Mouse (Mus musculus): Measurements from ENCODE around the gene 4932414N04Rik.
"Not testable (repeated sequence)": the region's sequence is repeated elsewhere in the genome, so short reads cannot be mapped to it uniquely, and the experiment has no call there.

The 4932414N04Rik gene

DNA sequence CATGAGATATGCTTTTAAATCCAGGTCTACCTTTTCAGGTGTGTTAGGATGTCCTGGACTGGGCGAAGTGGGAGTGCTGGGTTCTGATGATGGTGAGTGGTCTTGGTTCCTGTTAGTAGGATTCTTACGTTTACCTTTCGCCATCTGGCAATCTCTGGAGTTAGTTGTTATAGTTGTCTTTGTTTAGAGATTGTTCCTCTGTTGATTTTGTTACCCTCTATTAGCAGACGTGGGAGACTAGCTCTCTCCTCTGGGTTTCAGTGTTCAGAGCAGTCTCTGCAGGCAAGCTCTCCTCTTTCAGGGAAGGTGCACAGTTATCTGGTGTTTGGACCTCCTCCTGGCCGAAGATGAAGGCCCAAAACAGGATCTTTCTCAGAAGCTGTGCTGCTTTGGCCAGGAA, at the start of gene 4932414N04Rik:
Gene 4932414N04Rik (plus strand): TSS at position 301 of the 400 bp plus-strand sequence.
- not testable (repeated sequence) for DNase-seq (ENCODE audit: low read depth)

DNA sequence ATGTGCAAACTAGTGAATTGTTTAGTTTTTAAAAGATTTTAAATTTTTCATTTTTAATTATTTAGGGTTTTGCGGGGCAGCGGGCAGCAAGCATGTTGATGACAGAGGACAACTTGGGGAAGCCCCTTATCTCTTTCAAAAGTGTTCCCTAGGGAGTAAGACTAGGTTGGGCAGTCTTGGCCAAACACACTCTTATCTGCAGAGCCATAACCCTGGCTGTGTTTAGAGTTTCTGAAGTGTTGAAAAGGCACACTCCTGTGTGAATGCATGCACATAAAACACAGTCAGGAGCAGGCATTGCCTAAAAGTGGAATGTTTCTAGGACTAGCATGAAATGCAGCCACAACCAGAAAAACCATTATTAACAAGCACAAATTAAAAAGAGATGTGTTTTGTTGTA, 75.9 kb downstream of the 4932414N04Rik start:
- DNase-seq (ENCODE audit: low read depth) = no peak

DNA sequence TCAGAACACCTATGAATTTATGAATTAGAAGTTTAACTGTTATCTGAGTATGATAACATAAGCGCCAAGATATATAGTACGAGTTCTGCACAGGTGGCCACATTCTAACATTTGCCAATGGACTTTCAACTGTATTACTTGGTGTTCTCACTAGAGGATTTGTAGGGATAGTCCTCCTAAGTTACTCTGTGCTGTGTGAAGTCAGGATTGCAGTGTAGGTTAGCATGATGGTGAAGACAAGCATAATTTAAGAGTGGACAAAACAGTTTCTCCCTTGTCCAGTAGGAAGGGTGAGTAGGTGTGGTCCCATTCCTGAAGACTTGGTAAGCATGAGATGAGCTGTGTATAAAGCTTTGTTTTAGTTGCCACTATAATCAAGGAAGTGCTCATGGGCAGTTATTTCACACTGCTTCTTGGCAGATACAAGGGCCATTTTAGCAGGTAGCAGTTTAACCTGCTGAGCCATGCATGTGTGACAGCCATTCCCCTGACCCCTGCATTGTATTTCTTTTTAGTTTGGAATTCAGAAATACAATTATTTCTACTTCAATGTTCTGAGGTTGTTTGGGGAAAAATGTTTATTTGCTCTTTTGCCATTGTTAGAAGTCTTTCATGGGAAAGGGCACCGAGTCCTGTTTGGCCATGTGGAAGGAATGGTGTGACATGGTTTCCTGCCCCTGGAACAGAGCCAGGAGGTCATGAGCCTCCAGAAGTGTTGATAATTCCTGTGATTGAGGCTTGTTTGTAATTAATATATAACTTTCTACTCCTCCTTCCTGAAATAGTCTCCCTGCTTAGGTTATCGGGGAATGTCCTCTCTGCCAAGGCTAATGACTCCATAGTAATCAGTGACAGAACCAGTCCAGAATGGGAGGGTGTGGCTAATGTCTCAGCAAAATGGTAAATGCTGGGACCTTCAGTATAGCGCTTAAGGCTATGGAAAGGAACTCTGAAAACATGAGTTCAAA, 83.8 kb downstream of the 4932414N04Rik start:
- DNase-seq (ENCODE audit: low read depth) = no peak

DNA sequence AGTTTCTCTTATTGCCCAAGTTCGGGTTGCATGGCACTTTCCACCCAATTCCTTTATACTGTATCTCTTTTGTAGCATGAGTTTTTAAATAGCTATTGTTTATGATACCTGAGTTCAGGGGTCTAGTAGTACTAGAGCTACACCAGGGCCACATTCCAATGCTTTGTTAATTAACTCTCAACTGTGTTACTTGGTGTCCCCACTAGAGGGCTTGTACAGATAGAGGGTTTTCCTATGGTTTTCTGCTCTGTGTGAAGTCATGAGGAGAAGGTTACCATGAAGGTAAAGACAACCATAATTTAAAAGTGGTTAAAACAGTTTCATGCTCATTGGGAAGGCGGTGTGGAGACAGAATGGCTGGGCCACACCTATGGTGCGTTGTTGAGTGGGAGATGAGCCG, 88.3 kb downstream of the 4932414N04Rik start:
- peak; percentile 26 for DNase-seq (ENCODE audit: low read depth)

DNA sequence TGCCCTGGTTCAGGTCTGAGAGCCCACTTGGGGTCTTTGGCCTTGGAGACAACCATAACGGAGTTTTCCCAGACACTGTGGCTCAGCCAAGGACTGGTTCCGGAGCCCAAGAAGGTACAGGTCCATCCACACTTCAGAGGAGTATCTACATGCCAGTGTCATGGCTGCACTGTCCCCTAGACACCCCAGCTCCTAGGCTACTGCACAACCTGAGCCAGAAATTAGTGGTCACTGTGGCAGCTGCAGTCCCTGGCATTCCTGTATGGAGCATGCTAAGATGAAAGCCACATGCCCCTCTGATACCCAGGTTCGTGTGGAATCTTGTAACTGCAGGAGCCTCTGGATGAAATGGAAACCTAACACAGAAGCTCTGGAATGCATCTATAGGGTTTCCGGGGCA, 99.9 kb downstream of the 4932414N04Rik start:
- DNase-seq (ENCODE audit: low read depth) = no peak

DNA sequence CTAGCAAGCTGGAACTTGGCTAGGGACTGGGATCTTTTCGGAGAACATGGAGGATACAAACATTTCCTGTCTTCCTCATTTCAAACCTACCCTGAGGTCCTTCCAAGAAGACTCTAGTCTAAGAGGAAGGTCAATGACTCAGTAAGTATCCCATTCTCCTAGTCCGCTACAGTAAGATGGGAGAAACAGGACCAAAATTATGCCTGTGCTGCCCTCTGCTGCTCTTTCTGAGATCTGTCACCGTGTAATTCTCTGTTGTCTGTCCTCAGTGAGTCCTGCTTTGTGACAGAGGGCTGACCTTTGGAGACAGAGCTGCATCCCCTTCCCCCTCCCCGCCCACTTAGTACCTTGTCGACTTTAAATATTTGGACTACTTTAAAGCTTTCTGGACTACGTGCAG, 100.5 kb downstream of the 4932414N04Rik start:
- DNase-seq (ENCODE audit: low read depth) = peak; percentile 2

DNA sequence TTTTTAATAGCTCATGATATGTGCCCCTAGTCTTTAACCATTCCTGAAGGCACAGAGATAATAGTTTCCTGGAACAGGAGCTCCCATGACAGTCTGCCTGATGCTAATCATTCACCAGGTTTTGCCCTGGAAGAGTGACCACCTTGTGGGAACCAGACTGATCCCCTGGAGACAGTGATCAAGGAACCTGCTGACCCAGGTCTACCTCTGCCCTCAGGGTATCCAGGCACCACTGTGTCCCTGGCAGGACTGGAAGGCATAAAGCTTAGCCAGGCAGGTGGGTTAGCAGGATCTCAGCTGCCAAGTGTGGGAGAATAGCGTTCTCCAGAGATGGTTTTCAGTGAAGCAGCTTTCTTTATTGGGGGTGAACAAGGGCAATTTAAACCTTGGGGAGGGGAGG, 109.1 kb downstream of the 4932414N04Rik start:
- no peak for DNase-seq (ENCODE audit: low read depth)

DNA sequence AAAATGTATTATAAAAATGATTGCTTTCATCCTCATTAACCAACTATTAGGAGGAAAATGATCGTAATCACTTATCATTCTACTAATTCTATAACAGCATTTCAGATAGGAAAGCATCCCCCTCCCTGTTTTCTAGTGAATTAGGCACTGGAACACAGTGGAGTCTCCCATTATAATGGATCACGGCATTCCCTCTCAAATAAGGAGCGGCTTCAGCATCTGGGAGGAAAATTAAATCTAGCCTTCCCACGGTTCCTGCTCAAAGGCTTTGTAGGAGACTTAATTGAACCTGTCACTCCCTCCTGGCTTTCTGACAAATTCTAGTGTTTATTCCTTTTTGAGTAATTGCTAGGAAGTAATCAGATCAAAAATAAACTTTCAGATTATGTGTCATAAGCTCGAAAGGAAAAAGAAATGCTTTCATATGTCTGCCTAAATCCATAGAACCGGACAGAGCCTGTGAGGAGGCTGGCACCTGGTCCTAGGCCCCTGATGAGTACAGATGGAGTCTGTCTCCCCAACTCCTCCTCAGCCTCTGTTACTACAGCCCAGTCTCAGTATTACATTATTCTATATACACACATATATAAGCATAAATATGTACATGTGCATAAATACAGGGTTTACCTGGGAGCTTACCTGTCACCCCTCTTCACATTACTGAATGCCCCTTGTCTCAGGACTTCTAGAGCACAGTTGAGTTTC, 111.1 kb downstream of the 4932414N04Rik start:
- DNase-seq (ENCODE audit: low read depth) = no peak

DNA sequence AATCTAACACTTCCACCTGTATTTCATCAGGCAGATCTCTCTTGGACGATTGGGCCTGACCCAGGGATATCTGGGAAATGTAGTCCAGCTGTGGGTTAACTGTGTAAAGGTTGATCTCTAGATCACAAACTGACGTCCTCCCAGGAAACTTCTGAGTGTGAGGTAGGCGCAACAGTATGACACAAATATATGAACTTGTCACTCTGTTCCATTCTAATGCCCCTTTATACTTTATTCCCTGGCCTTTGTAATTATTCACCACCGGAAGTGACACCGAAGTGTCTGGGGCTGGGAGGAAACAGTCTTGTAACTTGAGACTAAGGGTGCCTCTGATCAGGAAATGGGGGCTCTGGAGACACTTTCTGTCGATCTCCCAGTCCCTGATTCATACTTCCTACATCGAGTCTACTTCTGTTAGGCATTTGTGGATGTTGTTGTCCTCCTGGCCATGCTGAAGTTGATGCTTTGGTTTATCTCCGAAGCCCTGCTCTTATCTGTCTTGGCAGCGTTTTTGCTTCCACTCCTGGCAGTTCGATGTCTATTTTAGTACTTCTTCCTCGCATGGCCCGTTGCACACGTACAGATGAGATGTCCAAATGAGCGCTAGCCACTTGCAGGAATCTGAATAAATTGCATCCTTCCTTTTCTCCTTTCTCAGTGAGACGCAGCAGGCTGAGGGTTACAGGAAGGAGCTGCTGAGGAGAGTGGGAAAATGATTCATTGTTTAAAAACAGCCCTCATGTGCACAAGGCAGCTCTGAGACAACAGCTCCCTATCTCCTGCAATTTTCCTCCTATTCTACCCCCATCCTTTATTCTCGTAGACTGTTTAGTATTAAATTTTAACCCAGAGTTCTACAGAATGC, 126.2 kb downstream of the 4932414N04Rik start:
- DNase-seq (ENCODE audit: low read depth) = peak; percentile 27

DNA sequence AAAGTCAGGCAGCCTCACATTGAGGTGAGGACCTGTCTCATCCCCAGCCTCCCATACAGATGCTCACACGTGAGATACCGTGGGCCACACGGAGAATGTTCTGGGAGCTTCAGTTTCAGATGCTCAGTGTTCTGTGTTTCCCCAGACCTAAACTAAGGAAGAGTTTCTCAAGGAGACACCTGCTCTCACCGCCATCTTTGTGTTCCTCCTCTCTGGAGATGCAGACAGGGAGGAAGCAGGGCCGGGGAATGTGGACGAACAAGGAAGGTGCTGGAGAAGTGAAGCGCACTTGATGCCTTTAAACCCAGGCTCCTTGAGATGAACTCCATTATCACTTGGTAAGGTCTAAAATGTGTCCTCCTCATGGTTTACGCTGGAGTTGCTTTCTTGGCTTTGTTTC, 127.4 kb downstream of the 4932414N04Rik start:
- DNase-seq (ENCODE audit: low read depth) = not testable (repeated sequence)

DNA sequence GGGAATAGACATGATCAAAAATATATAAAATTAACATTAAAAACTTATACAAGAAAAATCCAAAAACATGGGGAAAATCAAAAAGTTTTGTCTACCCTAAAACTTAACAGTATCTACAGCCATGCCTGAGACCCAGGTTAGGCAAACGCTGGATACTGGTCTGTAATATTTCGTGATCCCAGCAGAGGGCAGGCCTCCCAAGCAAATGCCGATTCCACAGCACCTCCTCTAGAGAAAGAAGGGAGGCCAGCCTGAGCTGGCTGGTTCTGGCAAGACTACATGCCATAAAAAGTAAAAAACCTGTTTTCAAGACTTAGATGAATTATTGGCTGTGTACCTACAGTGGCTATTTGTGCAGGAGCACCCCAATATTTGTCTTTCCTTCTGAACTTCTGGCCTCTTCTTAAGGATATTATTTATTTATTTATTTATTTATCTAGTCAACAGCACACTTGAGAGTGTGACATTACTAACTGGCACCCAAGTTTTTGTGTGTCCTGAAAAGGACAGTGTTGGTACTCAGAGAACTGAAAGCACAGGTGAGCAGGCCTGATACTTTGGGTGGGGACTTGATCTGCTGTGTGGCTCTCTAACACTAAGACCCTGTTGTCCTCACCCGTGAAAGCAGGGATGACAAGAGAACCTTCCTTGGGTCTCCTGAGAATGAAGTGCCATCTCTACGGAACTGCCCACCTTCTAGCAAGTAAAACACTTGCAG, 128.6 kb downstream of the 4932414N04Rik start:
- peak; percentile 64 for DNase-seq (ENCODE audit: low read depth)

DNA sequence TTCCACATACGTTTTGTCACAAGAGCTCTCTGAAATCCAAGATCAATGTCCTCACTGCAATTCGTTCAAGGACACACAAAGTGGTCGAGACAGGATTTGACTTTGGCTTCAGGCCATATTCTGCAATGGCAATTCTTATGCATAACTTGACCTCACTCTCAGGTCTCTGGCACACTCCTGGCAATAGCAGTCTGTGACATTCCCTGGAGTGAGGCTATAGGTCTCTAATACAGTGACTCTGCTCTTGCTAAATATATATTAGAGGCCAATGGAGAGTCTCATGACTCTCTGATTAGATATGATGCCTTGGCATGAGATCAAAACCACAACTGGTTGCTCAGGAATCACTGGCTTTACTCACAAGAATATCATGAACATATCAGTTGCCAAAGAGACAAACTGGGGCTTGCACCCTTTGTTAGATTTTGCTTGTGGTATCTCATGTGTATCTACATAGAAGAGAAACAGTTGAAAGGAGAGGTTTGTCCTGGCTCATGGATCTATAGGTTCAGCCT, 130.9 kb downstream of the 4932414N04Rik start:
- no peak for DNase-seq (ENCODE audit: low read depth)

DNA sequence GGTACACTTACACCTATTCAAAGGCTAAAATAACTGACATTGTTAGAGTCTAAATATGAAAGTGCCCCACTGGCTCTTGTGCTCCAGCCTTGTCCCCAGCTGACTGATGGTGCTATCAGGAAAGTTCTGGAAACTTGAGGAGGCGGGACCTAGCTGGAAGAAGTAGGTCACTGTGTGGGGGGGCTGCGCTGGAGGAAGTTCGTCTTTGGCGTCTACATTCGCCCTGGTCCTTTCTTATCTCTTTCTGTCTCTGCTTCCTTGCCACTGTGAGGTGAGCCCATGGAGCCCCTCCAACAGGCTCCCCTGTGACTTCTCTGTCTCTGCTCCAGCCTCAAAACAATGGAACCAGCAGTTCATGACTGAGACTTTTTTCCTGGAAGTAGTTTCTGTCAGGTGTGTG, 136.0 kb downstream of the 4932414N04Rik start:
- no peak for DNase-seq (ENCODE audit: low read depth)

DNA sequence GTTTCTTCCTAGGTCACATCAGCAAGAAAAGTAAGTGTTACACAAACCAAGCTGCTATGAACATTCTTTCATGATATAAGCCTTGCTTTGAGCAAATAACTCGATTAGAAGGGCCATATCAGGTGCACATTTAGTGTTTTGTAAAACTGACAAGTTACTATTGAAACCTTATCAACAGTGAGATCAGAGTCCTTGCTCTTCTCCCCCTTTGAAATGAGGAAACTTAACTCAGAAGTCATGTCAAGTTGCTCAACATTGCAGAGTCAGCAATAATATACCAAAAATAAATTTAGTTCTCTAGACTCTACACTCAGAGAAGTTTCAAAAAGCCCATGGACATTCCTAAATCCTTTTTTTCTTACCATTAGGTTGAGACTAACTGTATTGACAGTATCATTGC, 137.2 kb downstream of the 4932414N04Rik start:
- no peak for DNase-seq (ENCODE audit: low read depth)

DNA sequence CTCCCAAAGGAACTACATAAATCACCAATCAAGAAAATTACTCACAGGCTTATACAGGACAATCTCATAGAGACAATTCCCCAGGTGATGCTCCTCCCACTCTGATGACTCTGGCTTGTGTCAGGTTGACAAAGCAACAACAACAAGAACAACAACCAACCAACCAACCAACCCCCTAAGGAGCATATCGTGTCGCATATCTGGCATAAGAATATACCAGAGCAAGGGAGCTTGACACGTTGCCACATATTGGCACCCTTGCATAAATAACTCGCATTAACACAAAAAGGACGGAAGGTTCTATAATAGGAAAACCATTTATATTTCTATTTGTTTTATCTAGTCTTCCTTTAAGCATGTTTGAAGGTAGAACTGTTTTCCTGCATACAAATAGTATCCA, 137.9 kb downstream of the 4932414N04Rik start:
- DNase-seq (ENCODE audit: low read depth) = no peak

DNA sequence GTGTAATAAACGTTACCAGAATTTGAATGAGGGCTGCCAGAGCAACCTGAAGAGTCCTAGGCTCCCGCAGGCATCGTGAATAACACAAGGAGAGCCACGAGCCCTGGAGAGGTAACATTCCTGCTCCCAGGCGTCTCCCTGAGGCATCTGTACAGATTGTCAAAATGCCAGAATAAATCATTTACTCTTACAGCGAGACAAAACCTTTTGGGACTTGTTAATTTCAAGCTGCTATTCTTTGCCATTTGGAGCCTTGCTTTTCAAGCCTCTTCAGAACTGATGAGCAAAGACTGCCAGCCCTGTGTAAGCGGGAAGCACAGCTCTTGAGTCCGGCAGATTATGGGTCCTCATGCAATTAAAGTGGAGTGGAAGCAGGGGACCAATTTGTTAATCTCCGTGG, 138.3 kb downstream of the 4932414N04Rik start:
- no peak for DNase-seq (ENCODE audit: low read depth)

DNA sequence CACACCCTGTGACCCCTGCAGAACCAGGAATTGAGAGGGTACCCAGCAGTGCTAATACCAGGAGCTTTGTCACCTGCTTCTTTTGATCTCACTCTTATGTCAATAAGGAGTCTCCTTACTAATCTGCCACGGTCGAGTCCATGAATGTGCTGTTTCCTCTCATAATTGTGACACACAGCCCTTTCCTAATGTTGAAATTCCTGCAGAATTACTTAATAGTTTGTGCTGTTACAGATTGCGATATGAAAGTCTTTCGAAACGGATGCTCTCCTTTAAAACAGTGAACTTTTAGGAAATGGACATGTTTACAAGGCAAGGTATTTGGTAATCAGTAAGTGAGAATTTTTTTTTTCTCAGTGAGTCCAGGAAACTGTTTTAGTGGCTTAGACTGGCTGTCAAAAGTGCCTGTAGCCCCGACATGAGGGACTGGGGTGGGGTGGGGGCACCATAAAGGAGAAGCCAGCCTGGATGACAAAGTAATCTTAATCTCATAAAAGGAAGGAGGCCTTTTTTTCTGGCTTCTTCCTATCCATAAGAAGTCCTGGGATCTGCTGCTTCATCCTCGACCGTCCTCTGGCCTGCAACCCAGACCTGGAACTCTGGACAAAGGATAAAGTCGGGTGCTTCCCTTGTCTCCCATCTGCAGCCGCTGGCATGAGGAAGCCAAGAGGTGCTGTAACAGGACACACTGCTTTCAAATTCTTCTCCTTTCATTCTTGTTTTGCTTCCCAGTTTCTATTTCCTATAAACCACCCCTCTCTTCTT, 139.9 kb downstream of the 4932414N04Rik start:
- no peak for DNase-seq (ENCODE audit: low read depth)

DNA sequence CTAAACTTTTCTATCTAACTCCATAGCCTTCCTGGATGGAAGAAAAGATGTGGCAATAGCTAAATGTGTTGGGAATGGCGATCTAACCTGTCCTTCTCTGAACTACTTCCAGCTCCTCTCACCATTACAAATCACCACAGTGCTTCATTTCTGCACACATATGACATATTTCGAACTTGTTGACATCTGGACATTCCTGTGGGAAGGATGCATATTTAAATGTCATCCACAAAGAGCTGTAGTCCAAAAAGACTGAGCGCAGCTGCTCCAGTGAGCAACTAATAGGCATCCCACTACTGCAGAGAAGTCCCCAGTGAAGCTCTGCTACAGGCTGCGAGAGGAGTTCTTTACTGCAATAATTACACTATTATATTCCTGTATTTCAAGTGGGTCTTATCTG, 140.8 kb downstream of the 4932414N04Rik start:
- DNase-seq (ENCODE audit: low read depth) = no peak

Measured in induced T-regulatory cell, adult 2 months (primary cell).